Mouse (Mus musculus): ENCODE data around the gene Slc35g3. TPM values are rescaled to one million over a fixed set of nuclear protein-coding genes. Genes with fewer than 3 reads are reported as not detected.
A peak's percentile ranks its signal among the peaks of the same experiment; 100 is the strongest.

Gene Slc35g3
- total and polyA plus RNA-seq, 3 experiments: not detected

- dilution Hi-C loops (cut with MboI; ENCODE audit: extremely low pct_ligation_motif_present, extremely low pct_unique_long_range_greater_than_20kb, low sequenced_read_pairs) (no loop called here), in situ Hi-C loops (cut with MboI; ENCODE audit: low pct_ligation_motif_present, low pct_unique_long_range_greater_than_20kb, low sequenced_read_pairs) (loop anchor here (5.0 kb wide), 1 partner anchor 34 kb away; no protein-coding TSS in a partner anchor)
- H3K9me3 ChIP-seq (replicated peaks; ENCODE audit: low read length): no peaks in the 10 kb centered on the region
- TF ChIP-seq MYC (IDR thresholded peaks at IDR 0.05; ENCODE audit: low read depth, low read length) (peak; percentile 11; the same call in 1 of the 2 replicates), ELF1 (IDR thresholded peaks at IDR 0.05; ENCODE audit: low read depth, low read length) (peak; percentile 69; the same call in 1 of the 2 replicates), ZKSCAN1 (IDR thresholded peaks at IDR 0.05; ENCODE audit: borderline replicate concordance, low read depth, low read length) (no peak), NRF1 (IDR thresholded peaks at IDR 0.05; ENCODE audit: low read depth, low read length) (peak; percentile 60; the same call in 1 of the 2 replicates), SIN3A (IDR thresholded peaks at IDR 0.05; ENCODE audit: low read length) (peak; percentile 78), E2F4 (IDR thresholded peaks at IDR 0.05; ENCODE audit: insufficient replicate concordance, low read depth, low read length) (peak; percentile 93; the same call in 1 of the 2 replicates), KAT2A (IDR thresholded peaks at IDR 0.05; ENCODE audit: insufficient replicate concordance, low read length) (peak; percentile 68; the same call in 1 of the 2 replicates), CHD1 (IDR thresholded peaks at IDR 0.05; ENCODE audit: low read depth, low read length) (peak; percentile 98), POLR2A (IDR thresholded peaks at IDR 0.05; ENCODE audit: low read depth, low read length) (peak; percentile 100), HCFC1 (IDR thresholded peaks at IDR 0.05; ENCODE audit: low read depth, low read length) (peak; percentile 81; the same call in 1 of the 2 replicates), JUND (conservative IDR thresholded peaks at IDR 0.05; ENCODE audit: low read depth, low read length) (no peak; the same call in 1 of the 2 replicates), TCF12 (IDR thresholded peaks at IDR 0.05; ENCODE audit: low read depth, low read length) (peak; percentile 100), GABPA (IDR thresholded peaks at IDR 0.05; ENCODE audit: insufficient replicate concordance, low read depth, low read length) (no peak), USF1 (IDR thresholded peaks at IDR 0.05; ENCODE audit: low read depth, low read length) (no peak), MEF2A (IDR thresholded peaks at IDR 0.05; ENCODE audit: borderline replicate concordance, low read depth, low read length) (peak; percentile 77), MAX (IDR thresholded peaks at IDR 0.05; ENCODE audit: low read length) (no peak; the same call in 1 of the 2 replicates), IRF4 (IDR thresholded peaks at IDR 0.05; ENCODE audit: low read depth, low read length) (peak; percentile 78; the same call in 1 of the 2 replicates), MAZ (IDR thresholded peaks at IDR 0.05; ENCODE audit: low read depth, low read length) (no peak), MXI1 (IDR thresholded peaks at IDR 0.05; ENCODE audit: low read depth, low read length) (no peak), NELFE (IDR thresholded peaks at IDR 0.05; ENCODE audit: low read depth, low read length) (peak; percentile 100), USF2 (conservative IDR thresholded peaks at IDR 0.05; ENCODE audit: low read depth, low read length) (no peak), POLR2AphosphoS2 (IDR thresholded peaks at IDR 0.05; ENCODE audit: low read depth, low read length) (peak; percentile 100), UBTF (IDR thresholded peaks at IDR 0.05; ENCODE audit: low read depth, low read length) (no peak), RCOR1 (conservative IDR thresholded peaks at IDR 0.05; ENCODE audit: low read depth, low read length) (peak; percentile 10; the same call in 1 of the 2 replicates), ETS1 (conservative IDR thresholded peaks at IDR 0.05; ENCODE audit: low read depth, low read length) (peak; percentile 15; the same call in 1 of the 2 replicates), ZMIZ1 (IDR thresholded peaks at IDR 0.05; ENCODE audit: low read depth, low read length) (peak; percentile 100), TBP (conservative IDR thresholded peaks at IDR 0.05; ENCODE audit: low read depth, low read length) (peak; percentile 99)
- DNase-seq (ENCODE audit: extremely low read depth): peak; percentile 97
- peak within 1 kb of the TSS; percentile 93 for H3K9ac ChIP-seq (ENCODE audit: insufficient read depth, low read depth)
- peak within 1 kb of the TSS; percentile 92 for H3K27ac ChIP-seq (ENCODE audit: insufficient read depth, low read depth)
- no peaks in the 10 kb centered on the region for H3K27me3 ChIP-seq (replicated peaks)
- H3K4me1 ChIP-seq (ENCODE audit: control insufficient read depth in 1 of 2, insufficient read depth in 2 of 2): peaks cover 12 to 43% of the 10 kb centered on the region in 2 experiments
- H3K4me2 ChIP-seq (ENCODE audit: insufficient read depth, low read depth, poor library complexity, severe bottlenecking): peak within 1 kb of the TSS; percentile 98
- peaks cover 41% of the 10 kb centered on the region for H3K79me2 ChIP-seq (replicated peaks; ENCODE audit: control insufficient read depth, extremely low read depth, insufficient read depth, poor library complexity, severe bottlenecking)
- H3K4me3 ChIP-seq (replicated peaks in 1 of 3; ENCODE audit: low read depth in 2 of 3, low read length in 2 of 3, poor library complexity in 1 of 3): peak within 1 kb of the TSS; percentile 57 to 60 (median 59)
- peaks cover 0 to 10% of the 10 kb centered on the region in 2 experiments for H3K36me3 ChIP-seq (replicated peaks in 1 of 2; ENCODE audit: control insufficient read depth in 1 of 2, insufficient read depth in 1 of 2, low read length in 1 of 2)
Measured at GRCm38 (mm10) chr11:69758478-69758970, 3.2 kb downstream of the Slc35g3 start, which contains the start of gene Polr2a. Gene Polr2a (minus strand): TSS chr11:69758637.
